Mouse (Mus musculus) erythroblast, embryonic 14.5 days (primary cell): ENCODE results near the gene Cnga1. TPM values are rescaled to one million over a fixed set of nuclear protein-coding genes. Genes with fewer than 3 reads are reported as not detected.

Experiments used
- H3K27me3 ChIP-seq: 2 replicates; pipeline ENCODE4 v1.6.1; 2012; ENCODE audit warnings: inconsistent platforms; ENCODE audit not compliant: control insufficient read depth
- H3K36me3 ChIP-seq: 2 replicates; pipeline ENCODE4 v1.6.1; 2012; ENCODE audit warnings: mild to moderate bottlenecking, inconsistent platforms; ENCODE audit not compliant: control insufficient read depth
- H3K4me1 ChIP-seq: 2 replicates; pipeline ENCODE4 v1.6.1; 2012; ENCODE audit warnings: inconsistent platforms; ENCODE audit not compliant: control insufficient read depth
- H3K4me3 ChIP-seq: replicated peaks from 2 replicates; pipeline ENCODE3; 2012; ENCODE audit warnings: moderate library complexity, mild to moderate bottlenecking, inconsistent platforms
- H3K9me3 ChIP-seq: 2 replicates; pipeline ENCODE4 v1.6.1; 2012; ENCODE audit warnings: low read length, inconsistent platforms, mixed read lengths; ENCODE audit not compliant: control insufficient read depth
- GATA1 ChIP-seq: IDR thresholded peaks from 2 replicates; pipeline ENCODE4 v1.6.1; 2012; ENCODE audit warnings: low read length, inconsistent platforms, mixed read lengths
- TAL1 ChIP-seq: IDR thresholded peaks from 3 replicates; pipeline ENCODE4 v1.6.1; 2012; ENCODE audit warnings: low read length, inconsistent platforms, mixed read lengths
- polyA plus RNA-seq: library from polyadenylated mRNA; stranded (reverse); fragments of >175 nt; gene quantifications from 2 replicates; pipeline ENCODE4 v1.2.3, GENCODE M21; 2012

The Cnga1 gene
- polyA plus RNA-seq, 1 experiment = not detected

- H3K9me3 ChIP-seq = peaks cover 27% of the 10 kb centered on the region
- peaks cover under 1% of the 10 kb centered on the region for H3K36me3 ChIP-seq
- no peak overlapping the region for H3K4me3 ChIP-seq
- TF ChIP-seq GATA1 (no peak), TAL1 (no peak)
- no peaks in the 10 kb centered on the region for H3K27me3 ChIP-seq
- H3K4me1 ChIP-seq = peaks cover 20% of the 10 kb centered on the region
Observed at GRCm38 (mm10) chr5:72560976-72561628, 83.0 kb downstream of the Cnga1 start.

GRCm38 (mm10) chr5:72559544-72560049 is 84.5 kb downstream of the Cnga1 start, which contains the start of gene Nfxl1:
Gene Nfxl1, minus strand, starts transcription at chr5:72559684.
- Histone ChIP-seq H3K4me1 (peaks cover 20% of the 10 kb centered on the region), H3K4me3 (peak within 1 kb of the TSS; percentile 97), H3K36me3 (peaks cover 10% of the 10 kb centered on the region), H3K27me3 (no peaks in the 10 kb centered on the region), H3K9me3 (peaks cover 18% of the 10 kb centered on the region)
- TF ChIP-seq GATA1 = no peak
- no peak for TF ChIP-seq TAL1

GRCm38 (mm10) chr5:72558716-72559526 is 85.2 kb downstream of the Cnga1 start:
- peaks cover 14% of the 10 kb centered on the region for H3K36me3 ChIP-seq
- peaks cover 20% of the 10 kb centered on the region for H3K4me1 ChIP-seq
- no peaks in the 10 kb centered on the region for H3K27me3 ChIP-seq
- TF ChIP-seq GATA1 (no peak), TAL1 (peak; percentile 44; the same call in 2 of the 3 replicates)
- peak overlapping the region; percentile 97 for H3K4me3 ChIP-seq
- H3K9me3 ChIP-seq = peaks cover 12% of the 10 kb centered on the region

GRCm38 (mm10) chr5:72556245-72556644 is 87.8 kb downstream of the Cnga1 start:
- H3K27me3 ChIP-seq = no peaks in the 10 kb centered on the region
- TF ChIP-seq TAL1 = no peak
- TF ChIP-seq GATA1 = no peak

More at GRCm38 (mm10) chr5:72556245-72556644, 87.8 kb downstream of the Cnga1 start:
- H3K36me3 ChIP-seq = peaks cover 31% of the 10 kb centered on the region
- H3K4me1 ChIP-seq = peaks cover 20% of the 10 kb centered on the region
- no peak overlapping the region for H3K4me3 ChIP-seq
- no peaks in the 10 kb centered on the region for H3K9me3 ChIP-seq

Other genes starting within 250 kb of the Cnga1 start
- gene Corin, start 139.8 kb downstream of the Cnga1 start, polyA plus RNA-seq = not detected in 2 replicates
- 0.16 and 0.24 TPM in 2 replicates for gene Nfxl1, start 84.6 kb downstream of the Cnga1 start, polyA plus RNA-seq
- gene Zar1, start 63.0 kb downstream of the Cnga1 start, polyA plus RNA-seq = not detected in 2 replicates
- not detected in 2 replicates for gene Gm5868, start 56.7 kb downstream of the Cnga1 start, polyA plus RNA-seq
- 0.01 TPM in 1 of 2 replicates, not detected in the other for gene Nipal1, start 3.5 kb upstream of the Cnga1 start, polyA plus RNA-seq
- gene Txk, start 108.5 kb upstream of the Cnga1 start, polyA plus RNA-seq = not detected in 2 replicates
- not detected in 2 replicates for gene Tec, start 224.2 kb upstream of the Cnga1 start, polyA plus RNA-seq